In genomic region chr8:120550937-120551676, GRCm38 (mm10) we compare ENCODE assay signal across 10 mouse cellular contexts. TPM values are rescaled to one million over a fixed set of nuclear protein-coding genes. Genes with fewer than 3 reads are reported as not detected.
DNase-seq lines count a peak whose midpoint lies in the region; ATAC-seq lines count a peak whose summit lies in the region.
"Had no signal": no experiment of that assay in that cellular context is flagged by ENCODE, and none has a peak within 500 bp of the region (broad histone marks: within the 10 kb centered on the region; RNA-seq: fewer than 3 reads in every experiment).

No protein-coding gene starts in this region.

- no peaks in the 10 kb centered on the region for H3K9me3 ChIP-seq in forebrain, embryonic 11.5 days (ENCODE audit: control insufficient read depth, low read length)
- H3K9me3 ChIP-seq in hindbrain, embryonic 16.5 days (ENCODE audit: control insufficient read depth, low read length): no peaks in the 10 kb centered on the region
- H3K9me3 ChIP-seq: limb, embryonic 15.5 days had no signal

- peak overlapping the region; percentile 90 for H3K27ac ChIP-seq in forebrain, embryonic 11.5 days (ENCODE audit: low read depth, low read length)
- H3K27ac ChIP-seq in hindbrain, embryonic 16.5 days (ENCODE audit: low read depth, low read length): peak overlapping the region; percentile 60
- H3K27ac ChIP-seq: limb, embryonic 15.5 days had no signal

- peak overlapping the region; percentile 48 for H3K4me2 ChIP-seq in forebrain, embryonic 11.5 days (ENCODE audit: low read depth, low read length, severe bottlenecking)
- H3K4me2 ChIP-seq in hindbrain, embryonic 16.5 days (ENCODE audit: low read length): peak overlapping the region; percentile 5; the same call in 1 of the 2 replicates
- H3K4me2 ChIP-seq: limb, embryonic 15.5 days had no signal

- no peaks in the 10 kb centered on the region; the same call in 1 of the 2 replicates for H3K36me3 ChIP-seq in forebrain, embryonic 11.5 days (ENCODE audit: control insufficient read depth, insufficient read depth, low read length)
- no peaks in the 10 kb centered on the region for H3K36me3 ChIP-seq in hindbrain, embryonic 16.5 days (ENCODE audit: control insufficient read depth, insufficient read depth, low read length)

- no peak overlapping the region; the same call in 1 of the 2 replicates for H3K9ac ChIP-seq in forebrain, embryonic 11.5 days (ENCODE audit: low read length)
- peak overlapping the region; percentile 24; the same call in 1 of the 2 replicates for H3K9ac ChIP-seq in hindbrain, embryonic 16.5 days (ENCODE audit: low read depth, low read length)
- H3K9ac ChIP-seq: limb, embryonic 15.5 days had no signal

- 77% methylated on average over 11 of the region's 11 CpGs for WGBS in forebrain, embryonic 11.5 days
- 51% methylated on average over 11 of the region's 11 CpGs for WGBS in hindbrain, embryonic 16.5 days

- ATAC-seq in forebrain, embryonic 11.5 days (replicated peaks; ENCODE audit: low FRiP score): 0 out of 2 replicates have a peak, but pooled peaks have one; percentile 11
- ATAC-seq in hindbrain, embryonic 16.5 days: peak; percentile 19
- ATAC-seq: Patski had no signal

- H3K4me1 ChIP-seq in forebrain, embryonic 11.5 days (replicated peaks; ENCODE audit: control insufficient read depth, insufficient read depth, low read length): peaks cover 62% of the 10 kb centered on the region
- peaks cover 66% of the 10 kb centered on the region for H3K4me1 ChIP-seq in hindbrain, embryonic 16.5 days (ENCODE audit: control insufficient read depth, insufficient read depth, low read depth, low read length)

- no peaks in the 10 kb centered on the region for H3K27me3 ChIP-seq in forebrain, embryonic 11.5 days (ENCODE audit: control insufficient read depth, insufficient read depth, low read length)
- H3K27me3 ChIP-seq in hindbrain, embryonic 16.5 days (replicated peaks; ENCODE audit: control insufficient read depth, insufficient read depth, low read length): no peaks in the 10 kb centered on the region
- H3K27me3 ChIP-seq: limb, embryonic 15.5 days; Patski had no signal

- H3K4me3 ChIP-seq in forebrain, embryonic 11.5 days (ENCODE audit: low read depth, low read length): no peak overlapping the region; the same call in 1 of the 2 replicates
- no peak overlapping the region for H3K4me3 ChIP-seq in hindbrain, embryonic 16.5 days (ENCODE audit: low read length)
- H3K4me3 ChIP-seq: limb, embryonic 15.5 days; myocyte had no signal

- DNase-seq in right cerebral cortex, postnatal 10 days (ENCODE audit: low spot score in 2 of 2): peak; percentile 41 to 65
- no peak for DNase-seq in right cerebral cortex, postnatal 14 days
- no peak for DNase-seq in forebrain, embryonic 11.5 days (ENCODE audit: low spot score)
- DNase-seq in thymus, postnatal 4 days: peak; percentile 49
- DNase-seq in spleen, adult 12 weeks (ENCODE audit: low spot score): no peak
- no peak for DNase-seq in layer of hippocampus, postnatal 10 days (ENCODE audit: low spot score in 2 of 2)

RNA-seq across cellular contexts. Expression of gene Gins2, which starts 38.0 kb away (rescaled TPM):
- polyA plus RNA-seq in forebrain, embryonic 11.5 days (2014; fragmentation: Nextera tagmentation; extraction: Ambion mirVana): 105 and 115 TPM in 2 replicates
- polyA plus RNA-seq in hindbrain, embryonic 16.5 days (2015; fragmentation: Nextera tagmentation; extraction: Ambion mirVana): 20.6 and 22.0 TPM in 2 replicates
- 1 to 10 TPM; 2.5 to 4.2 TPM for total RNA-seq in layer of hippocampus, postnatal 10 days (2021)

Comparison
In these comparisons a context has a peak if more than half of its experiments do, and no peak if none do; other contexts are left out.
1. DNase-seq: peak in right cerebral cortex, postnatal 10 days (2 of 2) and thymus, postnatal 4 days (single experiment); none in right cerebral cortex, postnatal 14 days (single experiment), forebrain, embryonic 11.5 days (single experiment), spleen, adult 12 weeks (single experiment) and layer of hippocampus, postnatal 10 days (0 of 2).